Mouse (Mus musculus): ENCODE measurements around the gene Gtf2ird1. TPM values are rescaled to one million over a fixed set of nuclear protein-coding genes. Genes with fewer than 3 reads are reported as not detected.
A peak's percentile ranks its signal among the peaks of the same experiment; 100 is the strongest.

The Gtf2ird1 gene
- polyA plus RNA-seq, 1 experiment from 2014 or later, result 85.9 TPM

DNA sequence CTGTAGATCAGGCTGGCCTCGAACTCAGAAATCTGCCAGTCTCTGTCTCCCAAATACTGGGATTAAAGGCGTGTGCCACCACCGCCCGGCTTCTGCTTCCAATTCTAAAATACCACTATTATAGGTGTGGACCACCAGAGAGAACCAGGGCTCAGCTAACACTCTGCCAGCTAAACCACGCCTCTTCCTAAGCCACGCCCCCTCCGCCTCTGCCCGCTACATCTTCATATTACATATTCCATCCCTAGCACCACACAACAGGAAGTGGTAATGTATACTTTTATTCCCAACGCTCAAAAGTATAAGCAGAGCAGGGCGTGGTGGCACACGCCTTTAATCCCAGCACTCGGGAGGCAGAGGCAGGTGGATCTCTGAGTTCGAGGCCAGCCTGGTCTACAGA, 133.2 kb downstream of the Gtf2ird1 start:
- no peak for ATAC-seq (replicated peaks; ENCODE audit: low FRiP score, low TSS enrichment, low read depth)
- peaks cover 5% of the 10 kb centered on the region; the same call in 1 of the 2 replicates for H3K4me1 ChIP-seq (replicated peaks; ENCODE audit: control insufficient read depth, insufficient read depth, low read length)
- H3K36me3 ChIP-seq (ENCODE audit: control insufficient read depth, insufficient read depth, low read length), result no peaks in the 10 kb centered on the region
- DNase-seq (ENCODE audit: low spot score), result no peak
- no peak overlapping the region for H3K27ac ChIP-seq (ENCODE audit: low read depth)
- WGBS, result 90% methylated on average over 13 of the region's 13 CpGs
- no peaks in the 10 kb centered on the region for H3K27me3 ChIP-seq (replicated peaks; ENCODE audit: control insufficient read depth, insufficient read depth, low read length)
- no peak overlapping the region for H3K9ac ChIP-seq (ENCODE audit: low read length)
- H3K4me3 ChIP-seq (ENCODE audit: low read depth, low read length), result no peak overlapping the region
- no peak overlapping the region for H3K4me2 ChIP-seq (ENCODE audit: low read length)
- H3K9me3 ChIP-seq (ENCODE audit: control insufficient read depth, low read length), result no peaks in the 10 kb centered on the region

DNA sequence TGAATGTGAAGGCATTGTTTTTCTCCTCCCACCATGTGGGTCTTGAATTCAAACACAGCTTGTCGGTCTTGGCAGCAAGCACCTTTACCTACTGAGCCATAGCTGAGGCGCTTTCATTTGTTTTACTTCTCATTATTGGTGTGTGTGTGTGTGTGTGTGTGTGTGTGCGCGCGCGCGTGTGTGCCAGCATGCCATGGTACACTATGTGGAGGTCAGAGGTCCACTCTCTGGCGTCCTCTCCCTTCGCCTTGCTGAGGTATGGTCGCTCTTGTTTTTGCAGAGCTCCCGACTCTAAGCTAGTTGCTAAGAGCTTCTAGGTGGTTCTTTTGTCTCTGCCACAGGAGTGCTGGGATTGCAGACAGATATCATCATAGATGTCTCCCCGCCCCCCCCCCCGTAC, 134.2 kb downstream of the Gtf2ird1 start:
- Histone ChIP-seq H3K36me3 (ENCODE audit: control insufficient read depth, insufficient read depth, low read length) (no peaks in the 10 kb centered on the region), H3K27ac (ENCODE audit: low read depth) (no peak overlapping the region), H3K9ac (ENCODE audit: low read length) (no peak overlapping the region), H3K4me1 (replicated peaks; ENCODE audit: control insufficient read depth, insufficient read depth, low read length) (peaks cover 5% of the 10 kb centered on the region; the same call in 1 of the 2 replicates), H3K27me3 (replicated peaks; ENCODE audit: control insufficient read depth, insufficient read depth, low read length) (no peaks in the 10 kb centered on the region), H3K9me3 (ENCODE audit: control insufficient read depth, low read length) (no peaks in the 10 kb centered on the region), H3K4me2 (ENCODE audit: low read length) (no peak overlapping the region), H3K4me3 (ENCODE audit: low read depth, low read length) (no peak overlapping the region)
- ATAC-seq (replicated peaks; ENCODE audit: low FRiP score, low TSS enrichment, low read depth) (no peak), DNase-seq (ENCODE audit: low spot score) (no peak)
- 72% methylated on average over 13 of the region's 13 CpGs for WGBS

DNA sequence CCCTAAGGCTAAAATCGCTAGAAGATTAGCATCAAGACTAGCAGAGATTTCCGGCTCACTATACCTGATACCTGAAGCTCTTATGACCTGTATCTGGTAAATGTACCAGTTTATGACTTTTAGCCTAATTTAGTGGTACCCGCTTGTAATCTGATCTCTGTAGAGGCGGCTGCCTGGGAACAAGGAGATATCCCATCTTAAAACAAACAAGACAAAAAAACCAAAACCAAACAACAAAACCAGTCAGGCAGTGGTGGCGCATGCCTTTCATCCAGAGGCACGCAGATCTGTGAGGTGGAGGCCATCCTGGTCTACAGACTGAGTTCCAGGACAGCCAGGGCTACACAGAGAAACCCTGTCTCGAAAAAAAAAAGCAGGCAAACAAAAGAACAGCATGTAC, 134.8 kb downstream of the Gtf2ird1 start:
- H3K4me1 ChIP-seq (replicated peaks; ENCODE audit: control insufficient read depth, insufficient read depth, low read length), result peaks cover 9% of the 10 kb centered on the region
- ATAC-seq (replicated peaks; ENCODE audit: low FRiP score, low TSS enrichment, low read depth) (no peak), DNase-seq (ENCODE audit: low spot score) (no peak)
- no peak overlapping the region for H3K9ac ChIP-seq (ENCODE audit: low read length)
- H3K27ac ChIP-seq (ENCODE audit: low read depth), result no peak overlapping the region
- no peaks in the 10 kb centered on the region for H3K27me3 ChIP-seq (replicated peaks; ENCODE audit: control insufficient read depth, insufficient read depth, low read length)
- H3K36me3 ChIP-seq (ENCODE audit: control insufficient read depth, insufficient read depth, low read length), result no peaks in the 10 kb centered on the region
- no peaks in the 10 kb centered on the region for H3K9me3 ChIP-seq (ENCODE audit: control insufficient read depth, low read length)
- no peak overlapping the region for H3K4me3 ChIP-seq (ENCODE audit: low read depth, low read length)
- WGBS, result 42% methylated on average over 7 of the region's 7 CpGs
- no peak overlapping the region for H3K4me2 ChIP-seq (ENCODE audit: low read length)

DNA sequence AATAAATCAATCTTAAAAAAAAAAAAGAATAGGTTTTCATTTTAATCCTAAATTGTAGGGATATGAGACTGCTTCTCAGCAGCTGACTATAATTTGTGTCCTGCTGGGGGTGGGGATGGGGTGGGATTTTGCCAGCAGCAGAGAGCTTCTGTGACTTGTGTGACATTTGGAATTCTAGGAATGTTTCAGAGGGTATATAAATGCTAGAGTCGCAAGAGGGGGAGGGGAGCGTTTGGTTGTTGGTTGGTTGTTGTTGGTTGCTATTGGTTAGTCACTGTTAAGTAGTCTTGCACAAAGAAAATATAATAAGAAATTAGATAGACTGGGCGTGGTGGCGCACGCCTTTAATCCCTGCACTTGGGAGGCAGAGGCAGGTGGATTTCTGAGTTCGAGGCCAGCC, 137.6 kb downstream of the Gtf2ird1 start:
- no peak overlapping the region for H3K4me2 ChIP-seq (ENCODE audit: low read length)
- DNase-seq (ENCODE audit: low spot score) (no peak), ATAC-seq (replicated peaks; ENCODE audit: low FRiP score, low TSS enrichment, low read depth) (no peak)
- H3K27me3 ChIP-seq (replicated peaks; ENCODE audit: control insufficient read depth, insufficient read depth, low read length), result no peaks in the 10 kb centered on the region
- H3K27ac ChIP-seq (ENCODE audit: low read depth), result no peak overlapping the region
- 85% methylated on average over 6 of the region's 6 CpGs for whole genome bisulfite sequencing
- no peaks in the 10 kb centered on the region for H3K9me3 ChIP-seq (ENCODE audit: control insufficient read depth, low read length)
- H3K4me3 ChIP-seq (ENCODE audit: low read depth, low read length), result no peak overlapping the region
- H3K9ac ChIP-seq (ENCODE audit: low read length), result no peak overlapping the region
- H3K36me3 ChIP-seq (ENCODE audit: control insufficient read depth, insufficient read depth, low read length), result no peaks in the 10 kb centered on the region
- H3K4me1 ChIP-seq (replicated peaks; ENCODE audit: control insufficient read depth, insufficient read depth, low read length), result peaks cover 16% of the 10 kb centered on the region

DNA sequence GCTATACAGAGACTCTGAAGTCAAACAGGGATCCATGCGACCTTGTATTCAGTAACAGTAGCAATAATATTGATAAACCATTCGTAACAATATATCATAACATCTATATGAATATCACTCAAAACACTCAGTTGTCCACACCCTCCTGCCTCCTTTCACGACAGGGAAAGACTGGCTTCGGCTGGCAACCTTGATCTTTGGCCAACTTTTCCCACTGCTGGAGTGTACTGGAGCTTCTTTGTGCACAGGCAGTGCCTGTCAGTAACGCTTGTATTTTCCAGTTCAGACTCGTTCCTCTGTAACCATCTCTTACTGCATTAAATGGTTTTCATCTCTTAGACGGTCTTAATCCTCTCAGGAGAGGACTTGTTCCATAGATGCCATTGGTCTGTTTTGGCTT, 139.8 kb downstream of the Gtf2ird1 start:
- H3K27ac ChIP-seq (ENCODE audit: low read depth), result peak overlapping the region; percentile 100; the same call in 1 of the 2 replicates
- no peaks in the 10 kb centered on the region for H3K36me3 ChIP-seq (ENCODE audit: control insufficient read depth, insufficient read depth, low read length)
- H3K4me2 ChIP-seq (ENCODE audit: low read length), result peak overlapping the region; percentile 94; the same call in 1 of the 2 replicates
- peaks cover 20% of the 10 kb centered on the region for H3K4me1 ChIP-seq (replicated peaks; ENCODE audit: control insufficient read depth, insufficient read depth, low read length)
- no peaks in the 10 kb centered on the region for H3K9me3 ChIP-seq (ENCODE audit: control insufficient read depth, low read length)
- DNase-seq (ENCODE audit: low spot score) (peak; percentile 58), ATAC-seq (replicated peaks; ENCODE audit: low FRiP score, low TSS enrichment, low read depth) (no peak)
- H3K27me3 ChIP-seq (replicated peaks; ENCODE audit: control insufficient read depth, insufficient read depth, low read length), result no peaks in the 10 kb centered on the region
- no peak overlapping the region; the same call in 1 of the 2 replicates for H3K9ac ChIP-seq (ENCODE audit: low read length)
- no peak overlapping the region for H3K4me3 ChIP-seq (ENCODE audit: low read depth, low read length)
- WGBS, result 59% methylated on average over 7 of the region's 7 CpGs

DNA sequence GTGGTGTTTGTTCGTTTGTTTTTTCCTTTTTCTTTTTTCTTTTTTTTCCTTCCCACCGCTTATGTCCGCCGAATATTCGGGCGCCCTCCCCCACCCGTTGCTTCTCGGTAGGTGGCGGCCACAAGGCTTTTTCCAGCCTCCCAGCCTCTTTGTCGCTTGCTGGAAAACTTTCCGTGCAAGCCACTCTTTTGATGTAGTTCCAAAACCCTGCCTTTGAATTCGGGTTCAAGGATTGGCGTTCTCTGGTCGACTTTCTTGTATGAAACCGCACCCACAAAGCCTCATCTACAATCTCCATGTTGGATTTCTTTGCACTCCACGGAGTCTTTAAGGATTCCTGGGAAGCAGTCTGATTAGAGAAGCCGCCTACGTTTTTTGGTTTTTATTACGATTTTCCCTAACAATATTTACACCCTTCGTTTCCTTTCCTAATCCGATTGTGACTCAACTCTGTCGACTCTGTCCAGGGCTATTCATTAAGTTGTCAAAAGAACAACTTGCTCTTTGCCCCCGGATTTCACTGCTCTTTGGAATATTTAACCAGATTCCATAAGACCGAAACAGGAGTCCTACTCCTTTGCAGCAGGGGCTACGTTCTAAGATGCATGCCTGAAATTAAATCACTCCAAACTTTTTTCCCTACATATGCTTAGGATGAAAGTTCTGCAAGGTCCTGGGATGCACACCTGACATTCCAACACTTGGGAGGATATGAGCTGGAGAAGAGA, 140.7 kb downstream of the Gtf2ird1 start:
- Histone ChIP-seq H3K9me3 (ENCODE audit: control insufficient read depth, low read length) (no peaks in the 10 kb centered on the region), H3K27me3 (replicated peaks; ENCODE audit: control insufficient read depth, insufficient read depth, low read length) (no peaks in the 10 kb centered on the region), H3K9ac (ENCODE audit: low read length) (peak overlapping the region; percentile 100), H3K36me3 (ENCODE audit: control insufficient read depth, insufficient read depth, low read length) (peaks cover 7% of the 10 kb centered on the region; the same call in 1 of the 2 replicates), H3K4me3 (ENCODE audit: low read depth, low read length) (peak overlapping the region; percentile 98), H3K4me1 (replicated peaks; ENCODE audit: control insufficient read depth, insufficient read depth, low read length) (peaks cover 20% of the 10 kb centered on the region), H3K27ac (ENCODE audit: low read depth) (peak overlapping the region; percentile 100), H3K4me2 (ENCODE audit: low read length) (peak overlapping the region; percentile 94)
- no peak for ATAC-seq (replicated peaks; ENCODE audit: low FRiP score, low TSS enrichment, low read depth)
- DNase-seq (ENCODE audit: low spot score), result peak; percentile 86
- 1% methylated on average over 25 of the region's 25 CpGs for WGBS

DNA sequence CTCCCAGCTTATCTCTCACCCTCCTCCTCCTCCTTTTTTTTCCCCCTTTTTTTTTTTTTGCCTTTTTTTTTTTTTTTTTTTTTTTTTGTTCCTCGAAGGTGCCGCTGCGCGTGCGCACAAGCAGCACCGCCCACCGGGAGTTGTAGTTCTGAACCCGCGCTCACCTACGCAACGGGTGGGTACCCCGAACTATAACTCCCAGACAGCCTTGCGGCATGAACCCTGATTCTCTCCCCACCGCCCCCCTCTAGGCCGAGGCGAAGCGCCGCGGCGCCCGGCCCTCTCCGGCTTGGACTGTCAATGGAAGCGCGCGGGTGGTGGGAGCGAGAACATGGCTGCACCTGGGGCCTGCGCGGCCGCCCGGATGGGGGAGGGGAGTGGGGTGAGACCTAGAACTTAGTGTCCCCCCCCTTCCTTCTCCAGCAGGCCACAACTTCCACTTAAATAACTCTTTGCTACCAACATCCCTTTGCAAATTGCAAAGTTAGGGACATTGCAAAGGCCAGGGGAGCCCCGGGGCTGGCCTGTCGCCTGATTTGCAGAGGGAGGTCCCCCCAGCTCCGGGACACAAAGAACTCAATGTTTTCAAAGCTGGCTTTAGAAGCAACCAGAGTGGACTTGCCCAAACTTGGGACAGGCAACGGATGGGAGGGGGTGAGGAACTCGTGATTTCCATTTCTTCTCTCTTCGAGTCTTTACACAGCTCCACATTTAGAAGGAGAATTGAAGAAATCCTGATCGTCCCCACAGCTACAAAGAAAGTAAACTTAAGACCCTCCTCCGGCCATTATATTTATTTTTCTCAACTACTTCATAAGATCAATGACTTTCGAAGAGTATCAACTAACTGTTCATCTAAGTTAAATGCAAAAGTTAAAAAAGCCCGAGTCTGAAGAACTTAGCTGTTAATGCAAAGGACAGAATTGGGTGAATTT, 141.6 kb downstream of the Gtf2ird1 start, which contains the start of gene Gtf2i:
Gtf2i (minus strand) TSS at position 73 of the 935 bp plus-strand sequence.
- Histone ChIP-seq H3K4me3 (ENCODE audit: low read depth, low read length) (peak within 1 kb of the TSS; percentile 98), H3K27ac (ENCODE audit: low read depth) (peak within 1 kb of the TSS; percentile 100), H3K36me3 (ENCODE audit: control insufficient read depth, insufficient read depth, low read length) (peaks cover 15% of the 10 kb centered on the region; the same call in 1 of the 2 replicates), H3K27me3 (replicated peaks; ENCODE audit: control insufficient read depth, insufficient read depth, low read length) (no peaks in the 10 kb centered on the region), H3K4me1 (replicated peaks; ENCODE audit: control insufficient read depth, insufficient read depth, low read length) (peaks cover 20% of the 10 kb centered on the region), H3K9ac (ENCODE audit: low read length) (peak within 1 kb of the TSS; percentile 100), H3K9me3 (ENCODE audit: control insufficient read depth, low read length) (no peaks in the 10 kb centered on the region), H3K4me2 (ENCODE audit: low read length) (peak within 1 kb of the TSS; percentile 94)
- peak; percentile 92 for ATAC-seq (replicated peaks; ENCODE audit: low FRiP score, low TSS enrichment, low read depth)
- WGBS, result under 1% methylated on average over 40 of the region's 40 CpGs
- peak; percentile 96 for DNase-seq (ENCODE audit: low spot score)

DNA sequence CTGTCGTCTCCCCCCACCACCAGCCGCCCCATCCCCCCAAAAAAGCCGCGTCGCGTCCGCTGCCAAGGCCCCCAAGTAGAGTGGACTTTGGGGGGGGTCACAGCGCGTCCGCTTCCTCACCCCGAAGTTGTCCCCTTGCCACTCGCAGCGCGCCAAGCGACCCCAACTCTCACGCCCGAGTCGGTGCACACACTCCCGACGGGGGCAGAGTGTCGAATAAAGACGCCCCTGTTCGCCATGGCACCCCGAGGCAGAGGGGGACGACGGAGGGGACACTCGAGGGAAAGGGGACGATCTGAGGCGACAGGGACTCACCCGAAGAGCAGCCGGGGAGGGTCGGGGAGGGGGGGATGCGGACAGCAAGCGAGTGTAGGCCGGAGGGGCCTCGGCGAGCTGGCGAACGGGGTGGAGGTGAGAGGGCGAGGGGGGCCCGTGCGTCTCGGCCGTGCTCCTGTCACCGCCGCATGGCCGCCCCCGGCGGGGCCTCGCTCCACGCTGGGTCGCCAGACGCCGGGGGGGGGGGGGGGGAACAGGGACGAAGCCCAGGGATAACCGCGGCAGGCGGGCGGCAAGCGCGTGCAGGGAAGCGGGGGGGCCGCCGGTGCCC, 142.3 kb downstream of the Gtf2ird1 start:
- H3K4me3 ChIP-seq (ENCODE audit: low read depth, low read length), result peak overlapping the region; percentile 98
- 0 out of 2 replicates have a peak, but pooled peaks cover 2% of the 10 kb centered on the region for H3K9me3 ChIP-seq (ENCODE audit: control insufficient read depth, low read length)
- peak overlapping the region; percentile 100 for H3K9ac ChIP-seq (ENCODE audit: low read length)
- H3K36me3 ChIP-seq (ENCODE audit: control insufficient read depth, insufficient read depth, low read length), result peaks cover 23% of the 10 kb centered on the region
- H3K4me2 ChIP-seq (ENCODE audit: low read length), result peak overlapping the region; percentile 74
- no peaks in the 10 kb centered on the region for H3K27me3 ChIP-seq (replicated peaks; ENCODE audit: control insufficient read depth, insufficient read depth, low read length)
- peak overlapping the region; percentile 100 for H3K27ac ChIP-seq (ENCODE audit: low read depth)
- ATAC-seq (replicated peaks; ENCODE audit: low FRiP score, low TSS enrichment, low read depth) (peak; percentile 49), DNase-seq (ENCODE audit: low spot score) (peak; percentile 88)
- 1% methylated on average over 44 of the region's 64 CpGs for WGBS
- H3K4me1 ChIP-seq (replicated peaks; ENCODE audit: control insufficient read depth, insufficient read depth, low read length), result peaks cover 20% of the 10 kb centered on the region
